Mouse (Mus musculus) kidney, adult 11 months (tissue): ENCODE measurements around the gene Paqr7.

Source experiments
- DNase-seq: peaks from one replicate; pipeline ENCODE4 v3.0.0; 2022

Paqr7 gene

GRCm38 (mm10) chr4:134542726-134543125, 46.2 kb downstream of the Paqr7 start:
- no peak for DNase-seq

DNA sequence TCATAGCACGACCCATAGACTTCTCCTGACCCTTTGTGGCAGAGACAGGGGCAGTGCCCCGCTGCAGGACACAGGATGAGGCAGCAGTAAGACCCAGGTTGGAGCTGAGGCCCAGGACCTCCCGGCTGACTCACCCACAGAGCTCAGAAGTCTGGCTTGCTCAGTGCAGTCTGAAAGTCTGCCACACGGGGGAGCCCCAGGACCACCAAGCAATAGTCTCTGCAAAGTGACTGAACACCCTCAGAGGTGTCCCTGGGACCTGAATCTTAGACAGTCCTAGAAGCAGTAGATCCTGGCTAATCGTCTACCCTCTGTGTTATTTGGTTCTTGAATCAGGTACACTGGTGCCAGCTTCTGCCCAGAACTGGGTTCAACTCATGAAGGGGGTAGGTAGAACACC, 46.8 kb downstream of the Paqr7 start:
- DNase-seq: peak; percentile 81

- DNase-seq: no peak
Measured at GRCm38 (mm10) chr4:134546814-134547705, 50.6 kb downstream of the Paqr7 start.

DNA sequence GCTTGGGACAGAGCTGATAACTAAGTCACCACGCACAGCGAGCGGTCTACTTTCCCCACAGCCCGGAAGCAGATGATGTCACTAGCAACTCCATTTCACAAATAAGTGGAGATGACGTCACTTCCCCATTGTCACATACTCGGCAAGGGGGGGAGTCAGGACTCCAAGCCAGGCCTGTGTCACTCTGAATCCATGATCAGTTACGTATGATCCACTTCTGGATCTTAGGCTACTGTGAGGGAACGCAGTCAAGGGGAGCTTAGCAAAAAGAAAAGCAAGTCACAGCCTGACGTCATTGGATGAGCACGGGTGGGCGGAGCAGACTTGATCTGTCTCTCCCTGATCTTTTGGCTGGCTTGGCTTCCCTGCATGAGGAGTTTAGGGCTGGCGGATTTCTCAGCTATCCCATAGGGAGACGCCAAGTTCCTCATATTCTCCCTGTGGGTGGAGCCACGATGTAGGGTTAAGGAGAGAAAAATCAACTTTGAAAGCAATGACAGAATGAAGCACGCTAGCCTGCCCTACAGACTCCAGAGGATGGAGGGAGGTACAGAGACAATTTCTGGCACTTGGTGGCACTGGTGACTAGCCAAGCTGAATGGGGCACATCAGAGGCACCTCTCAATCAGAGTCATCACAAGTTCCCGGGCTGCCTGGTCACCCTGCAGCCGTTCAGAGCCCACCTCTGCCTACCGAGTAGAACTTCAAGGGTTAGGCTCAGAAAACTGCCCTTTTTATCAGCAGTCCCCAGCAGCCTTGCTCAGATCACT, 51.9 kb downstream of the Paqr7 start:
- DNase-seq: no peak

DNA sequence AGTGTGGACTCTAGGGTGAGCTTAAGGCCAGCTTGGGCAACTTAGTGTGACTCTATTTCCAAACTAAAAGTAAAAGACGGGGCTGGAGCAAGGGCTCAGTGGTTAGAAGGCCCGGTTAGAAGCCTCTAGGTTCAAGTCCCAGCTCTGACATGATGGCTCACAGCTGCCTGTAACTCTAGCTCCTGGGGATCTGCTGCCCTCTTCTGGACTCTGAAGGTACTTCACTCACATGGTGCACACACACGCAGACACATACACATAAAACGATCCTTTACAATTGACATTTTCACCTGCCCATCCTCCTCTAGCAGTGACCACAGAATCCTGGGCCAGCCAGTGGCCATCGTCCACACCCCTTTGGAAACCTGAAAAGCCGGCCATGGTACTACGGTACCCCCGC, 53.4 kb downstream of the Paqr7 start:
- DNase-seq: no peak

GRCm38 (mm10) chr4:134551494-134552316, 55.2 kb downstream of the Paqr7 start, which contains the start of gene Selenon:
Gene Selenon, minus strand, starts transcription at chr4:134552166.
- DNase-seq: peak; percentile 30

GRCm38 (mm10) chr4:134553631-134554030, 57.1 kb downstream of the Paqr7 start:
- no peak for DNase-seq

GRCm38 (mm10) chr4:134555956-134556580, 59.6 kb downstream of the Paqr7 start:
- no peak for DNase-seq

DNA sequence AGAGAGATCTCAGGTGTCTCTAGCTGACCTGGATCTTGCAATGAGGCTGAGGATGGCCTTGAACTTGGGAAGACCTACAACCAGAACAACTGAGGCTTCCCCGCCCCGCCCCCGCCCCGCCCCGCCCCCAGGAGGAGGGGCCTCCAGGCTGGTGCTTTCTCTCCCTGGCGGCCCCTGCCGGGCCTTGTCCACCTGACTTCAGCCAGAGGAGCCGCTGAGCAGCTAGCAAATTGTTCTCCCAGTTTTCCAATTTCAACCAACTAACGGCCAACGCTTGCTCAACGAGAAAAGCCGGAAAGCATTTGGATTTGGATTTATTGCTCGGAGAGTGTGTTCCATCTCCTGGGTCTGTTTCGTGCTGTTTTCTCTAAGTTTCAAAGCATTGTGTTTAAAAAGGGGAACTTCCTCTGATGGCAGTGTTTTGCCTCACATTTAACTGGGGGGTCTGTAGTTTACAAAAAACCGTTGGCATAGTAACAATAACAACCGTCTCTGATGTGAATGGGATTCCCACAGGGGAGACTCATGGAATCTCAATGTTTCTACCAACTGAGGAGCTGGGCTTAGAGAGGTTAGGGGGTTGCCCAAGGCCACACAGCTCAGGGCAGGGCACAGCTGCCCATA, 61.2 kb downstream of the Paqr7 start:
- no peak for DNase-seq

GRCm38 (mm10) chr4:134558570-134559113, 62.1 kb downstream of the Paqr7 start:
- no peak for DNase-seq

- DNase-seq: no peak
Measured at GRCm38 (mm10) chr4:134559154-134559553, 62.7 kb downstream of the Paqr7 start.
